Mouse (Mus musculus): ENCODE data around the gene Gm20696. TPM values are rescaled to one million over a fixed set of nuclear protein-coding genes. Genes with fewer than 3 reads are reported as not detected.

The Gm20696 gene
- polyA plus RNA-seq, 1 experiment: not detected

DNA sequence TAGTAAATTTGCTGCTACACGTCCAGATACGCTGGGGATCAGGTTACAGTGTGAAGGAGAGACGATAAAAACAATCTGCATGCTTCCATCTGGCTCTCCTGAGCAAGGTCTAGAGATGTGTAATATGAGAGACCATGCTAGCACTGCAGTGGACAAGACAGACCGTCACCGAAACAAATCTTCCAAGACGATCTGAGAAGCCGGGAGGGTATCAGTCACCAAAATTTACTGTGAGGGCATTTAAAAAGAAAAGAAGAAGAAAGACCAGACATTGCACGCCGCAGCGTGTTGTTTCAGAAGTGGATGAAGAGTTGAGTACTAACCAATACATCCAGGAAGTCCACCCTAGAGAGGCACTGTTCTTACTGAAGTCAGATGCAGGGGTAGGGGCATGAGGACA, 183.0 kb downstream of the Gm20696 start:
- H3K9me3 ChIP-seq (ENCODE audit: control insufficient read depth, low read length): no peaks in the 10 kb centered on the region
- H3K4me3 ChIP-seq (replicated peaks): no peak overlapping the region
- H3K36me3 ChIP-seq (ENCODE audit: control insufficient read depth): no peaks in the 10 kb centered on the region; the same call in 1 of the 2 replicates
- TF ChIP-seq TAL1 (IDR thresholded peaks at IDR 0.05; ENCODE audit: low read length) (no peak), GATA1 (IDR thresholded peaks at IDR 0.05; ENCODE audit: low read length) (no peak)
- no peaks in the 10 kb centered on the region for H3K27me3 ChIP-seq (ENCODE audit: control insufficient read depth)
- peaks cover 7% of the 10 kb centered on the region for H3K4me1 ChIP-seq (ENCODE audit: control insufficient read depth)

GRCm38 (mm10) chr6:99481568-99481967, 185.0 kb downstream of the Gm20696 start:
- Histone ChIP-seq H3K27me3 (ENCODE audit: control insufficient read depth) (no peaks in the 10 kb centered on the region), H3K36me3 (ENCODE audit: control insufficient read depth) (no peaks in the 10 kb centered on the region; the same call in 1 of the 2 replicates), H3K9me3 (ENCODE audit: control insufficient read depth, low read length) (no peaks in the 10 kb centered on the region), H3K4me1 (ENCODE audit: control insufficient read depth) (peaks cover 7% of the 10 kb centered on the region), H3K4me3 (replicated peaks) (no peak overlapping the region)
- no peak for TF ChIP-seq GATA1 (IDR thresholded peaks at IDR 0.05; ENCODE audit: low read length)
- no peak for TF ChIP-seq TAL1 (IDR thresholded peaks at IDR 0.05; ENCODE audit: low read length)

DNA sequence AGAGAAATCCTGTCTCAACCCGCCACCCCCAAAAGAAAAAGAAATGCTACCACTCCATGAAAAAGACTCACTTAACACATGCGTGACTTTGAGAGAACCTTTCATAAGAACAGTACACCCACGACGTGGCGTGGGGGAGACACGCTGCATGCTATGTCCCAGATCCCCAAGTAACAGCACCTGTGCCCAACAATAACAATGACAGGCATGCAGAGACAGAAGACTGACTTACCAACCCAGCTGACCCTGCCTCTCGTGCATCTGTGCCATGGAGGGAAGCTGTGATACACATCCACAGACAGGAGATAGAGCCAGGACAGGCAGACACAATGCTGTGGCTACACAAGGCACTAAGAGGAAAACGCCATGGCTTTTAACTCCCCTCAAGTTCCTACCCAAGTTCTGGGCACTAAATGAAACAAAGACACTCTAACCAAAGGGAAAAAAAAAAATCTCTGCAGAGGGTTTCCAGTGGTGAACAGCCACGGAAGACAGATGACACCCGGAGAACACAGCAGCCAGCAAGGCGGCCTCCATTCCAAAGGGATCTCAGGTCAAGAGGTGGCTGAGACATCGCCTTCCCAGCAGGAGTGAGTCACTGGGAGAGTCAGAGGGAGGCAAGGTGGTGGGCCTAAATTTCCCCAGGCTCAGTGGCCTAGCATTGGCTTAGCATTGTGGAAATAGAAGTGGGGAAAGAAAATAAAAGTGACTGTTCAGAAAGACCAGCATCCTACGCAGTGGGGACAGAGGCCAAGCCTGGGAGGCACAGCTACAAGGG, 187.5 kb downstream of the Gm20696 start:
- TF ChIP-seq TAL1 (IDR thresholded peaks at IDR 0.05; ENCODE audit: low read length) (no peak), GATA1 (IDR thresholded peaks at IDR 0.05; ENCODE audit: low read length) (no peak)
- no peaks in the 10 kb centered on the region for H3K9me3 ChIP-seq (ENCODE audit: control insufficient read depth, low read length)
- no peak overlapping the region for H3K4me3 ChIP-seq (replicated peaks)
- H3K36me3 ChIP-seq (ENCODE audit: control insufficient read depth): no peaks in the 10 kb centered on the region; the same call in 1 of the 2 replicates
- no peaks in the 10 kb centered on the region for H3K27me3 ChIP-seq (ENCODE audit: control insufficient read depth)
- H3K4me1 ChIP-seq (ENCODE audit: control insufficient read depth): peaks cover under 1% of the 10 kb centered on the region; the same call in 1 of the 2 replicates

DNA sequence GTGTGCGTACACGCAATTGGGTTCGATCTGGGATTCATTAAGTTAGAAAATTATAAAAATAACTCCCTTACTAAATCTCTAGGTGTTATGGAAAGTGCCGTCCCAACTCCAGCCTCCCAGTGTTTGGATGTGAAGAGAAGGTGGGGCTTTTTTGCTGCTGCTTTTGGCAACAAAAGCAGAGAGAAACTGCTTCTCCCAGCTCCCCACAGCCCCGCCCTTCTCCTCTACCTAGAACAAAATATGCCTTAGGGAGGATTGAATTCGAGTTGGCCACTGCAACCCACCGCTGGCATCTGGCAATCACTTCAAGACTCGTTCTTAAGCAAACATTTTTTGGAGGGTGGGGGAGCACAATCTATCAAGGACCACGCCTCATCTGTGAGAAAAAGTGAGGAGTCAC, 191.6 kb downstream of the Gm20696 start:
- Histone ChIP-seq H3K4me1 (ENCODE audit: control insufficient read depth) (no peaks in the 10 kb centered on the region), H3K4me3 (replicated peaks) (no peak overlapping the region), H3K9me3 (ENCODE audit: control insufficient read depth, low read length) (no peaks in the 10 kb centered on the region), H3K27me3 (ENCODE audit: control insufficient read depth) (no peaks in the 10 kb centered on the region), H3K36me3 (ENCODE audit: control insufficient read depth) (no peaks in the 10 kb centered on the region)
- TF ChIP-seq GATA1 (IDR thresholded peaks at IDR 0.05; ENCODE audit: low read length) (no peak), TAL1 (IDR thresholded peaks at IDR 0.05; ENCODE audit: low read length) (no peak)

GRCm38 (mm10) chr6:99470906-99471305, 195.7 kb downstream of the Gm20696 start:
- Histone ChIP-seq H3K36me3 (ENCODE audit: control insufficient read depth) (no peaks in the 10 kb centered on the region), H3K9me3 (ENCODE audit: control insufficient read depth, low read length) (no peaks in the 10 kb centered on the region), H3K4me3 (replicated peaks) (no peak overlapping the region), H3K4me1 (ENCODE audit: control insufficient read depth) (no peaks in the 10 kb centered on the region), H3K27me3 (ENCODE audit: control insufficient read depth) (no peaks in the 10 kb centered on the region)
- TF ChIP-seq TAL1 (IDR thresholded peaks at IDR 0.05; ENCODE audit: low read length) (no peak), GATA1 (IDR thresholded peaks at IDR 0.05; ENCODE audit: low read length) (no peak)

DNA sequence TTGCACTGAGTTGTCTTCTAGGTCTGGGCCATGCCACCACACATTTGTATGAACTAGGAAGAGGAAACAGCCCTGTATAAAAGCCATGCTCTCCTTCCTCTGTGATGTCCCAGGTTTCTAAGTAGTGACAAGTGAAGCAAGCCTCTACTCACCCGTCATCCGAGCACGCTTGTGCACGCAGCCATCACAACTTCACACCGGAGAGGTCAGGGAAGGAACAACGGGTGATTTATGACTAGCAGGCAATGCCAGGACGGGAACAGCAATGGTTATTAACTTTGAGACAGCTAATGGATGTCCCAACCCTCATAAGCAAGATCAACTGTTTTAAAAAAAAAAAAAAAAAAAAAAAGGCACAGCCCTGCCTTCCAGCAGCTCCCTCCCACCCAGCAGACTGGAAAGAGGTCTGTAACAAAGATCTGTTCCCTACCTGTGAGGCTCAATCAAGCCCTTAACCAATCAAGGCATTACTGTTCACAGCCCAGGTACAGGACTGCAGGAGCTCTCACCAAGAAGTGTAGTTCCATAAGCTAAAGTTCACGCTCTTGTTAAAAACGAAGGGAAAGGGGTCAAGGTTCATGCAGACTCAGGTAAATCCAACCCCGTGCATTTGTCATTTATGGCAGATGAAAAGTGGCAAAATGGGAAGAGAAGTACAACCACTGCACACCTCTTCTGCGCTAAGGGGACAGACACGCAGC, 197.3 kb downstream of the Gm20696 start:
- TF ChIP-seq TAL1 (IDR thresholded peaks at IDR 0.05; ENCODE audit: low read length): no peak
- no peak overlapping the region for H3K4me3 ChIP-seq (replicated peaks)
- no peaks in the 10 kb centered on the region for H3K27me3 ChIP-seq (ENCODE audit: control insufficient read depth)
- H3K9me3 ChIP-seq (ENCODE audit: control insufficient read depth, low read length): no peaks in the 10 kb centered on the region
- H3K4me1 ChIP-seq (ENCODE audit: control insufficient read depth): no peaks in the 10 kb centered on the region
- H3K36me3 ChIP-seq (ENCODE audit: control insufficient read depth): peaks cover 2% of the 10 kb centered on the region; the same call in 1 of the 2 replicates

- H3K4me3 ChIP-seq (replicated peaks): no peak overlapping the region
- H3K4me1 ChIP-seq (ENCODE audit: control insufficient read depth): no peaks in the 10 kb centered on the region
- H3K36me3 ChIP-seq (ENCODE audit: control insufficient read depth): peaks cover 2% of the 10 kb centered on the region; the same call in 1 of the 2 replicates
- no peaks in the 10 kb centered on the region for H3K9me3 ChIP-seq (ENCODE audit: control insufficient read depth, low read length)
- TF ChIP-seq TAL1 (IDR thresholded peaks at IDR 0.05; ENCODE audit: low read length): no peak
- no peaks in the 10 kb centered on the region for H3K27me3 ChIP-seq (ENCODE audit: control insufficient read depth)
These were observed 198.8 kb downstream of the Gm20696 start for GRCm38 (mm10) chr6:99467831-99468230.

DNA sequence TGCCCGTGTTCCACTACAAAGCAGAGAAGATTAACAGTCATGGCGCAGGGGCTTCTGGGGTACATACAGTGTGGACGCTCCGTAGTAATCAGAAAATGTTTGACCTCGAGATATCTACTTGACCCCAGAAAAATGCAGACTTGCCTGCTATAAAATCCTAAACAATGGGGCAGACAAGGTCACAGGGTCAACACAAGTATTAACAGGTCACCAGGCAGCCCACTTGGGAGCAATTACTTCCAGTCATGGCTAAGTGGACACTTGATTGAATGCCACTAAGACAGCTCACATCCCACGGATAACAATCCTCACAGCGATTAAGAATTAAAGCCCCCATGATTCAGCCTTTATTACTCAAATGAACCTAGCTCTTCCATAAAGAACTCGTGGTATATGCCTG, 199.5 kb downstream of the Gm20696 start:
- no peaks in the 10 kb centered on the region for H3K9me3 ChIP-seq (ENCODE audit: control insufficient read depth, low read length)
- peaks cover 2% of the 10 kb centered on the region; the same call in 1 of the 2 replicates for H3K36me3 ChIP-seq (ENCODE audit: control insufficient read depth)
- no peaks in the 10 kb centered on the region for H3K4me1 ChIP-seq (ENCODE audit: control insufficient read depth)
- H3K4me3 ChIP-seq (replicated peaks): no peak overlapping the region
- no peaks in the 10 kb centered on the region for H3K27me3 ChIP-seq (ENCODE audit: control insufficient read depth)
- TF ChIP-seq TAL1 (IDR thresholded peaks at IDR 0.05; ENCODE audit: low read length): no peak
- no peak for TF ChIP-seq GATA1 (IDR thresholded peaks at IDR 0.05; ENCODE audit: low read length)

DNA sequence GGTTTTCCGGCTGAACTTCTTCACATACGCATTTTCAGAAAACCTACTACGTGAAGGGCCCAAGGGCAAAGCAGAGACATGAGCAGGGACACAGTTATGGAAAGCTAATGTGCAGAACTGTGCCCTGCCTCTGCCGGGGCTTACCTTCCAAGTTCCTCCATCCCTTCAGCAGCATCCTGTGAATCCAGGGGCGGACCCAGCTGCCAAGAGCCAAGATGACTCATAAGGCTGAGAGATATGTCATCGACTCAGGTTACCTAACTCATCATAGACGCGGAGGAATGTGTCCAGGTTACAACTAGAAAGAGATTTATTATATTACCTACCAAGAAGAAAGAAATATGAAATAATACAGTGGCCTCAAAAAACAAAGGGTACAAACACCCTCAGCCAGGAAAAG, 200.2 kb downstream of the Gm20696 start:
- Histone ChIP-seq H3K27me3 (ENCODE audit: control insufficient read depth) (no peaks in the 10 kb centered on the region), H3K36me3 (ENCODE audit: control insufficient read depth) (peaks cover 2% of the 10 kb centered on the region; the same call in 1 of the 2 replicates)
- TF ChIP-seq TAL1 (IDR thresholded peaks at IDR 0.05; ENCODE audit: low read length) (no peak), GATA1 (IDR thresholded peaks at IDR 0.05; ENCODE audit: low read length) (no peak)

More for the DNA sequence above, 200.2 kb downstream of the Gm20696 start:
- Histone ChIP-seq H3K4me1 (ENCODE audit: control insufficient read depth) (no peaks in the 10 kb centered on the region), H3K9me3 (ENCODE audit: control insufficient read depth, low read length) (no peaks in the 10 kb centered on the region), H3K4me3 (replicated peaks) (no peak overlapping the region)
